Mouse (Mus musculus): ENCODE results near the gene Gm3409. TPM values are rescaled to one million over a fixed set of nuclear protein-coding genes. Genes with fewer than 3 reads are reported as not detected.
"Not testable (repeated sequence)": the region's sequence is repeated elsewhere in the genome, so short reads cannot be mapped to it uniquely, and the experiment has no call there.

Gene Gm3409
- total RNA-seq (2021), result not detected
- long read RNA-seq, experiment 1, result 0 reads
- long read RNA-seq, experiment 2, result 0 reads

DNA sequence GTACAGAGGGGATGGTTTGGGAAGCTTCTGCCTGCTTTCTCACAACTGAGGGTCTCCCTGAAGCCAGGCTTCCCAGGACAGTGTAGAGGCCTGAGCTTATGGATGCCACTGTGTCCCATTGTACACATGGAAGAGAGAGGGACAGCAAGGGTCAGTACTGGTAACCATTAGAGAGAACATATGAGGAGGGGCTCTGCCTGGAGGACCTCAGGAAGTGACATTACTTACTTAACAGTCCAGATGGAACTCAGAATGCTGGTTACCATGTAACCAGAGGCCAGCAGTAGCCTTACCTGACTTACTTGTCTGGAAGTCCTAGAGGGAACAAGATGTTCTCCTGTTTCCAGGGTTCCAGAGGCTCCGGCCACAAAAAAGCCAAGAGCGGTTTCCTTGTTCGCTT lies at the start of gene Gm3409:
Gene Gm3409, plus strand, starts transcription at position 301 of the 400 bp plus-strand sequence.
- intact Hi-C loops (cut with DNase I; ENCODE audit: low total_unique reads); DNase-seq: not testable (repeated sequence)

DNA sequence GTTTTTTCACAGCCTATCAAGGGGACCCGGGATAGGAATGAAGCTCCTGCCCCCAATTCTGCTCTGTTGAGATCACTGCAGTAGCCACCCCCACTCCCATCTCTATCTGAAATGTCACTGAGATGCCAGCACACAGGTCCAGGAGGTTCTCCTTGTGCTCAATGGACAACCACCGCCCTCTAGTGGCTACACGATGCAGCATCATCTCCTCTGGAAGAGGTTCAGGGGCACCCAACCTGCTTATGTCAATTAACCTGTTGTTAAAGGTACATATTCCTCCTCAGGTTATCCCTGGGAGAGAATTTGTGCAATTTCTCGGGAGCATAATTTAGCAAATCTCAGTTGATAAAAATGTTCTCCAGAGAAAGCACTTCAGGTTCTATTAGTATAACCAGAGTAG lies 48.5 kb upstream of the Gm3409 start:
- DNase-seq, result peak; percentile 6
- intact Hi-C loops (cut with DNase I; ENCODE audit: low total_unique reads), result not testable (repeated sequence)

DNA sequence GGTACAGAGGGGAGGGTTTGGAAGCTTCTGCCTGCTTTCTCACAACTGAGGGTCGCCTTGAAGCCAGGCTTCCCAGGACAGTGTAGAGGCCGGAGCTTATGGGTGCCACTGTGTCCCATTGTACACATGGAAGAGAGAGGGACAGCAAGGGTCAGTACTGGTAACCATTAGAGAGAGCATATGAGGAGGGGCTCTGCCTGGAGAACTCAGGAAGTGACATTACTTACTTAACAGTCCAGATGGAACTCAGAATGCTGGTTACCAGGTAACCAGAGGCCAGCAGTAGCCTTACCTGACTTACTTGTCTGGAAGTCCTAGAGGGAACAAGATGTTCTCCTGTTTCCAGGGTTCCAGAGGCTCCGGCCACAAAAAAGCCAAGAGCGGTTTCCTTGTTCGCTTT lies 46.4 kb upstream of the Gm3409 start, which contains the start of gene Gm6370:
Gene Gm6370, plus strand, starts transcription at position 301 of the 400 bp plus-strand sequence.
- intact Hi-C loops (cut with DNase I; ENCODE audit: low total_unique reads); DNase-seq: not testable (repeated sequence)

DNA sequence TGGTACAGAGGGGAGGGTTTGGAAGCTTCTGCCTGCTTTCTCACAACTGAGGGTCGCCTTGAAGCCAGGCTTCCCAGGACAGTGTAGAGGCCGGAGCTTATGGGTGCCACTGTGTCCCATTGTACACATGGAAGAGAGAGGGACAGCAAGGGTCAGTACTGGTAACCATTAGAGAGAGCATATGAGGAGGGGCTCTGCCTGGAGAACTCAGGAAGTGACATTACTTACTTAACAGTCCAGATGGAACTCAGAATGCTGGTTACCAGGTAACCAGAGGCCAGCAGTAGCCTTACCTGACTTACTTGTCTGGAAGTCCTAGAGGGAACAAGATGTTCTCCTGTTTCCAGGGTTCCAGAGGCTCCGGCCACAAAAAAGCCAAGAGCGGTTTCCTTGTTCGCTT lies 35.3 kb upstream of the Gm3409 start, which contains the start of gene 4930449I24Rik:
Gene 4930449I24Rik, plus strand, starts transcription at position 301 of the 400 bp plus-strand sequence.
- intact Hi-C loops (cut with DNase I; ENCODE audit: low total_unique reads); DNase-seq: not testable (repeated sequence)

DNA sequence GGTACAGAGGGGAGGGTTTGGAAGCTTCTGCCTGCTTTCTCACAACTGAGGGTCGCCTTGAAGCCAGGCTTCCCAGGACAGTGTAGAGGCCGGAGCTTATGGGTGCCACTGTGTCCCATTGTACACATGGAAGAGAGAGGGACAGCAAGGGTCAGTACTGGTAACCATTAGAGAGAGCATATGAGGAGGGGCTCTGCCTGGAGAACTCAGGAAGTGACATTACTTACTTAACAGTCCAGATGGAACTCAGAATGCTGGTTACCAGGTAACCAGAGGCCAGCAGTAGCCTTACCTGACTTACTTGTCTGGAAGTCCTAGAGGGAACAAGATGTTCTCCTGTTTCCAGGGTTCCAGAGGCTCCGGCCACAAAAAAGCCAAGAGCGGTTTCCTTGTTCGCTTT lies 23.6 kb upstream of the Gm3409 start, which contains the start of gene Gm3402:
Gene Gm3402, plus strand, starts transcription at position 301 of the 400 bp plus-strand sequence.
- DNase-seq; intact Hi-C loops (cut with DNase I; ENCODE audit: low total_unique reads): not testable (repeated sequence)

DNA sequence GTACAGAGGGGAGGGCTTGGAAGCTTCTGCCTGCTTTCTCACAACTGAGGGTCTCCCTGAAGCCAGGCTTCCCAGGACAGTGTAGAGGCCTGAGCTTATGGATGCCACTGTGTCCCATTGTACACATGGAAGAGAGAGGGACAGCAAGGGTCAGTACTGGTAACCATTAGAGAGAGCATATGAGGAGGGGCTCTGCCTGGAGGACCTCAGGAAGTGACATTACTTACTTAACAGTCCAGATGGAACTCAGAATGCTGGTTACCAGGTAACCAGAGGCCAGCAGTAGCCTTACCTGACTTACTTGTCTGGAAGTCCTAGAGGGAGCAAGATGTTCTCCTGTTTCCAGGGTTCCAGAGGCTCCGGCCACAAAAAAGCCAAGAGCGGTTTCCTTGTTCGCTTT lies 11.9 kb upstream of the Gm3409 start, which contains the start of gene Gm3404:
Gene Gm3404, plus strand, starts transcription at position 301 of the 400 bp plus-strand sequence.
- DNase-seq; intact Hi-C loops (cut with DNase I; ENCODE audit: low total_unique reads): not testable (repeated sequence)

DNA sequence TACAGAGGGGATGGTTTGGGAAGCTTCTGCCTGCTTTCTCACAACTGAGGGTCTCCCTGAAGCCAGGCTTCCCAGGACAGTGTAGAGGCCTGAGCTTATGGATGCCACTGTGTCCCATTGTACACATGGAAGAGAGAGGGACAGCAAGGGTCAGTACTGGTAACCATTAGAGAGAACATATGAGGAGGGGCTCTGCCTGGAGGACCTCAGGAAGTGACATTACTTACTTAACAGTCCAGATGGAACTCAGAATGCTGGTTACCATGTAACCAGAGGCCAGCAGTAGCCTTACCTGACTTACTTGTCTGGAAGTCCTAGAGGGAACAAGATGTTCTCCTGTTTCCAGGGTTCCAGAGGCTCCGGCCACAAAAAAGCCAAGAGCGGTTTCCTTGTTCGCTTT lies 18.4 kb downstream of the Gm3409 start, which contains the start of gene Gm3415:
Gene Gm3415, plus strand, starts transcription at position 301 of the 400 bp plus-strand sequence.
- intact Hi-C loops (cut with DNase I; ENCODE audit: low total_unique reads); DNase-seq: not testable (repeated sequence)

DNA sequence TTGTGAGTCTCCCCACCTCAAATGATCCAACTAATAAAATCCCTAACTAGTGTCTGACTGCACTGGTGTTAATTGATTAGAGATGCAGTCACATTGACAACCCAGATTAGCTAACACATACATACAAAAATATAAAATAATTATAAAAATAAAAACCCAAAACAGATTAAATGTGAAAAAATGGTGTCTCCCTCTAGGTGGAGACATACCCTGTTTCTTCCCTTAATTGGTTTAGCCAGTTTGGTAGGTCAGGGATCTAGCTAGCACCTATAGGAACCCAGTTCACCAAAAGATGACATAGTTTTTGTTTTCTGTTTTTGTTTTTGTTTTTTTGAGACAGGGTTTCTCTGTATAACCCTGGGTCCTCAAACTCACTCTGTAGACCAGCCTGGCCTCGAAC lies 26.8 kb downstream of the Gm3409 start:
- DNase-seq, result no peak
- intact Hi-C loops (cut with DNase I; ENCODE audit: low total_unique reads), result no loop called here

DNA sequence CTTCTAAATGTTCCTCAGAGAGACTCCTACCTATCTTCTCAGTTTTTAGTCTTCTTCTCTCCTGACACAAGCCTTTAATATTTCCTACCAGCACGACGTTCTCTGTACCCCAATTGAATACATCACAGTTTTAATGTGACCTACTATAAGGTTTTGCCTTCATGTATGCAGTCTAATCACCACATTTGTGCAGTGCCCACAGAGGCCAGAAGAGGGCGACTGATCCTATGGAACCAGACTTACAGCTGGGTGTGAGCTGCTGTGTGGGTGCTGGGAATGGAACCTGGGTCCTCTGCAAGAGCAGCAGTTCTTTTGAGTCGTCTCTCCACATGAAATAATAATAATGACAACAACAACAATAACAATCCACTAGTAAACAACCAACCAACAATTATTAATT lies 29.6 kb downstream of the Gm3409 start:
- intact Hi-C loops (cut with DNase I; ENCODE audit: low total_unique reads), result no loop called here
- no peak for DNase-seq

DNA sequence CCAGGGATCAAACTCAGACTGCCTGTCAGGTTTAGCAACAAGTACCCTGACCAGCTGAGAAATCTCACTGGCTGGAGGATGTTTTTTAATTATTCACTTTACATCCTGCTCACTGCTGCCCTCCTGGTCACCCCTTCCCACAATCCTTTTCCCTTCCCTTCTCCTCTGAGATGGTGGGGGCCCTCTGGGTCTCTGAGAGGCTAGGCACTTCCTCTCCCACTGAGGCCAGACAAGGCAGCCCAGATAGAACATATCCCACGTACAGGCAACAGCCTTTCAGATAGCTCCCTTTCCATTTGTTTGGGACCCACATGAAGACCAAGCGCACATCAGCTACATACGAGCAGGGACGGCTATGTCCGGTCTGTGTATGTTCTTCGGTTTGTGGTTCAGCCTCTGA lies 32.7 kb downstream of the Gm3409 start:
- intact Hi-C loops (cut with DNase I; ENCODE audit: low total_unique reads), result not testable (repeated sequence)

DNA sequence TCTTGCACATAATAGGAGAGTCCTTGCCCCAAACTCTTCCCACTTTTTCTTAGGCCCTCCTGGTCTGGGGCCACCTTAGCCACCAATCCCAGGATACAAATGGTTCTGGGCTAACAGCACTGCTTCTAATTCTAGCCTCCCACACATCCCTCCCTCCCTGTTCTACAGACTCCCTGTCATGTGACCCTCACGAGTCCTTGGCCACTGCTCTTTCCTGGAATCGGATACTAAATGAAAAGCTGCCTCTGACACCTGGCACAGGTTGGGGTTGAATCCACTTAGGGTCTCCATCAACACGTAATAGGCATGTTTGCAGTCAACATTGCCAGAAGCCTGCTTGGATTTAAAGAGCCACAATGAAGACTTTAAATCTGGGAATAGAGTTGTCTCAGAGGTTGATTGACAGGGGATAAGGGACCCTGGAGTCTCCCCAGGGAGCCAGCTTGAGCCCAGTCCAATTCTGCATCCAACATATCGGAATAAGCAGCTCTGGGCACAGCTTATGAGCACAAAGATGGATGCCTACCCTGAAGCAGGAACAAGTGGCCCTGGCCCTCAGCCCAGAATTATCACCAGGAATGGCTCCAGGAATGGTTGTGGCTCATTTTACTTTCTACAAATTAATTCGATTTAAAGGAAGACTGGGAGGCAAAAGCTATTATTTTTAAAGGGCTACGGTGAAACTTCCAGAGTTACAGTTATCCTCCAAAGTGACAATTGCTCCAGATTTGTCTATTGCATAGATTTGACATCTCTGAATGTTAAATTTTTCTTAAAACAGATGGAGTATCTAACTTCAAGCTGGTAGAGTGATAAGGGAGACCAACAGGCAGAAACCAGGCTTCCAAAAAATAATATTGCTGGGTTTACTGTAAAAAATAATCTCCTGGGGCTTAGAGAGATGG lies 34.6 kb downstream of the Gm3409 start:
- DNase-seq; intact Hi-C loops (cut with DNase I; ENCODE audit: low total_unique reads): not testable (repeated sequence)

More for the DNA sequence above, 32.7 kb downstream of the Gm3409 start:
- DNase-seq, result not testable (repeated sequence)

DNA sequence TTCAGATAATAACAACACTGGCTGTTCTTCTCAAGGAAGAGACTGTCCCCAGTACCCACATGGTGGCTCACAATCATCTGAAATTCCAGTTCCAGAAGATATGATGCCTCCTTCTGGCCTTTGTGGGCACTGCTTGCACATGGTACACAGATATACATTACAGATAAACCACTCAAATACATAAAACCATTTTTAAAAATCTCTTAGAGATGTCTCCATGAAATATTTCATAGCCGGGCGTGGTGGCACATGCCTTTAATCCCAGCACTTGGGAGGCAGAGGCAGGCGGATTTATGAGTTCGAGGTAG lies 35.2 kb downstream of the Gm3409 start:
- DNase-seq; intact Hi-C loops (cut with DNase I; ENCODE audit: low total_unique reads): not testable (repeated sequence)

DNA sequence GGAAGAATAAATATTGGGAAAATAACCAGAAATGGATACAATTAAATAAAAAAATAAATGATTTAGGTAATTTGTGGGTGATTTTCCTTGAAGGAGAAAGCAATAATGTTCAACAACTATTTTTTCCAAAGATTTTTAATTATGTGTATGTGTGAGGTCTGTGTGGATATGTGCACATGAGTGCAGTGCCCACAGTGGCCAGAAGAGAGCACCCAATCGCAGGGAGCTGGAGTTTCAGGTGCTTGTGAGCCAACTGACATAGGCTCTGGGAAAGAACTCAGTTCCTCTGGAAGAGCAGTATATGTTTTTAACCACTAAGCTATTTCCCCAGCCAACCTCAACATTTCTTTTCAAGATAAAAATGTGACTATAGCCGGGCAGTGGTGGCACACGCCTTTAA lies 39.2 kb downstream of the Gm3409 start:
- no peak for DNase-seq
- intact Hi-C loops (cut with DNase I; ENCODE audit: low total_unique reads), result no loop called here

DNA sequence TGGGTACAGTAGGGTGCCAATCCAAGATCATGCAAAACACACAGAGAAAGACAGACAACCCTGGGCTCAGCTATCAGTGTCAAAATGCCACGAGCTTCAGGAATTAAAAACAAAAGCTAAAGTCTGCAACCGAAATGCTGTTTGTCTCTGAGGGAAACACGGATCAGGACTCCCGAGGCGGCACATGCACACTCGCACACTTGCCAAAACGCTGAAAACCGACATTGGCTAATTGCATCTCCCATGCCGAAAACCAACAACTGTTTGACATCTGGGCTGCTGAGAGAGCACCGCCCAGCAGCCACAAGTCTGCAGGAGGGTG lies 46.7 kb downstream of the Gm3409 start:
- DNase-seq, result no peak
- intact Hi-C loops (cut with DNase I; ENCODE audit: low total_unique reads), result no loop called here

DNA sequence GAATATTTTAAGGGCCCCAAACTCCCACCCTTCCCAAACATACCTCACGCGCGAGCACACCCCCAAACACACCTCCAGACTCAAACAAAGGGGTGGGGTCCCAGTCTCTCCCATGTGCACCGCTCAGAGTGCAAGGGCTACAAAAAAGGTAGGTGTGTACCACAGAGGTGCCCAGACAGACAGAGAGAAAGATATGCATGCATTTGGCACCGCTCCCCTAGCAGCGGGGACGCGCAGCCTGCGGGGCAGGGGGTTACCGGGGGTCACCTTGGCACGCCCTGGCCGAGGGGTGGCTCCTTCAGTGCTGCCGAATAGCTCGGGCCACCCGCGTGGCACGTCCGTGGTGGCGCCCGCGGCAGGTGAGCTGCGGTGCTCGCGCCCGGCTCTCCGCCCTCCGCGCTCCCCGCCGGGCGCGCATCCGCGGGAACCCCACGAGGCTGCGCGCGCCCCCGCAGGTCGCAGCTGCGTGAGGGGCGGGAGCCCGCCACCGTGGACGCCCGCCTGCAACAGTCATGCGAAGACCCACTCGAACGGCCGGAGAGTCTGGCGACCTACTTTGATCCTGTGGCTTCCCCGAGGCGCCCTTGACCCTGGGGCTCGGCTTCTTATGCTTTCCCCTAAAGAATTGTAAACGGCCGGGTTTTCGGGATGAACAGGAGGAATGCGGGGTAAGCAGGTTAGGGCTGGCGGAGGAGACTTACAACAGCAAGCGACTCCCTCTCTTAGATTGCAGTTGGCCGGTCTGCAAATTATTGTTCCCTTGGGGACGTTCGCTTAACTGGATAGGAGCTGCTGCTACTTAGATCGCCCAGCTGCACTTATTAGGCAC lies 47.2 kb downstream of the Gm3409 start, which contains the start of gene Gpr12:
Gene Gpr12, minus strand, starts transcription at position 762 of the 829 bp plus-strand sequence.
- DNase-seq, result peak; percentile 10
- intact Hi-C loops (cut with DNase I; ENCODE audit: low total_unique reads), result no loop called here

DNA sequence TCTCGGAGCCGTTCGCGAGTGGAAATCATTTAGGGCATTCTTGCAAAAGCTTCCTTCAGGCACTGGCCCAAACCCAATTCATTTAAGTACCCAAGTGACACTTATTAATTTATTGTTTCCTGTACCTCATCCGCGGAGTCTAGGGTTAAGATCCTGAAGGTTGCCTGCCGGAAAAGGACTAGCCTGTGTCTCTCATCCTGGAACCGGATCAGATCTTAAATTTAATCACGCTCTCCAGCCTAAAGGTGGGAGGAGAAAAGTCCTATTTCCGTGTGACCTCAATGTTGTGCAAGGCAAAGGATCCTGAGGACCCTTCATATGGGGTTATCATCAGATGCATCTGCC lies 47.8 kb downstream of the Gm3409 start:
- intact Hi-C loops (cut with DNase I; ENCODE audit: low total_unique reads), result no loop called here
- no peak for DNase-seq

DNA sequence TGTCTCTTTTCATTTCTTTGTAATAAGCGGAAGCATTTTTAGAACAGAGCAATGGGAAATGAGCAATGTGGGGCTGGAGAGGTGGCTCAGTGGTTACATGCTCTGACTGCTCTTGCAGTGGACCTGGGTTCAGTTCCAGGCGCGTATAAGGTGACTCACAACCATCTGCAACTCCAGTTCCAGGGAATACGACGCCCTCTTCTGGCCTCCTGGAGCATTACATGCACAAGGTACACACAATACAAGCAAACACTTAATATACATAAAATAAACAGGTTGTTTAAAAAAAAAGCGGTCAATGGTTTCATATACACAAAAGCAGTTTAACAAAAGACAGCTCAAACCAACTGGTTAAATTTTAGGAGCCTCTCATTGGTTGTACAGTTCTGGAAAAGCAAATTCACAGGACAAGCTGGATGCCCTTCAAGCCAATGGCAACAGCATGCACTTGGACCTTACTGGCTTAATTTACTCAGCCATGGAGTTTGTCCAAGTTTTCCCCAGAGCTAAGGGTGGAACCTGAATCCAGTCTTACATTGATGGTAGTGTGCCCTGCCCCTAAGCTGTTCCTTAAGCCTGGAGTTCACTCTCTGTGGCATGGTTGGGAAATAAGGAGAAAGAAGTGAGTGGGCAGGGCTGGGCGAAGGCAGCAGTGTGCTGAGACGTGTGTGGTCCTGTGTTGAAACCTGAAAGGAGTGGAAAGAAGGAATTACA lies 49.1 kb downstream of the Gm3409 start:
- intact Hi-C loops (cut with DNase I; ENCODE audit: low total_unique reads), result no loop called here
- DNase-seq, result no peak

Measured in gastrocnemius, postnatal 14 days (tissue).